Mouse (Mus musculus) heart, adult 2 months (tissue): ENCODE data around the gene Stt3a.

Experiments used
- CTCF ChIP-seq: fragments of 200-600 bp; IDR thresholded peaks from 2 replicates; pipeline ENCODE4 v1.8.1; 2022; ENCODE audit warnings: antibody characterized with exemption, mild to moderate bottlenecking, moderate library complexity
- EP300 ChIP-seq: fragments of 200-500 bp; IDR thresholded peaks from 2 replicates; pipeline ENCODE4 v1.6.1; 2011; ENCODE audit warnings: low read depth, low read length, control low read depth; ENCODE audit not compliant: insufficient read depth
- POLR2A ChIP-seq: fragments of 200-500 bp; IDR thresholded peaks from 2 replicates; pipeline ENCODE4 v1.6.1; 2011; ENCODE audit warnings: mild to moderate bottlenecking, low read depth, low read length, control low read depth; ENCODE audit not compliant: insufficient read depth

DNA sequence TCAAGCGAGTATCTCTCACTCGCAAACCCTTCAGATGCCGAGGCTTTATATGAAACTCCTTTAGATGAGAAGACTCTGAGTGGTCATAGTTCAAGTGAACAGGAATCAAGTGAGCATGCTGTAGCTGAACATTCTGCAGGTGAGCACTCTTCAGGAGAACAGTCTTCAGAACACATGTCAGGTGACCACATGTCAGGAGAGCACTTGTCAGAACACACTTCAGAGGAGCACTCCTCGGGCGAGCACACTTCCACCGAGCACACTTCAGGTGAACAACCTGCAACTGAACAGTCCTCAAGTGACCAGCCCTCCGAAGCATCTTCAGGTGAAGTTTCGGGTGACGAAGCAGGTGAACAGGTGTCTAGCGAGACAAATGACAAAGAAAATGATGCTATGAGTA lies 73.2 kb downstream of the Stt3a start:
- TF ChIP-seq CTCF, result no peak
- TF ChIP-seq POLR2A, result no peak
- no peak for TF ChIP-seq EP300
